Mouse (Mus musculus) heart, embryonic 10.5 days (tissue): ENCODE measurements around the gene Ifit1bl2. TPM values are rescaled to one million over a fixed set of nuclear protein-coding genes. Genes with fewer than 3 reads are reported as not detected.
A peak's percentile ranks its signal among the peaks of the same experiment; 100 is the strongest.

Source experiments
- DNase-seq: peaks from one replicate; pipeline ENCODE4 v3.0.0-alpha.2; 2017; ENCODE audit warnings: low spot score
- H3K27ac ChIP-seq: fragments of 300-500 bp; sonication (generic); 2 replicates; pipeline ENCODE4 v1.5.1; 2016; ENCODE audit warnings: mild to moderate bottlenecking
- H3K27me3 ChIP-seq: fragments of 300-500 bp; sonication (generic); 2 replicates; pipeline ENCODE4 v1.6.1; 2016; ENCODE audit warnings: mild to moderate bottlenecking; ENCODE audit not compliant: poor library complexity, insufficient read depth, severe bottlenecking
- H3K36me3 ChIP-seq: fragments of 300-500 bp; sonication (generic); 2 replicates; pipeline ENCODE4 v1.6.1; 2016; ENCODE audit warnings: mild to moderate bottlenecking, moderate library complexity
- H3K4me1 ChIP-seq: fragments of 300-500 bp; sonication (generic); 2 replicates; pipeline ENCODE4 v1.6.1; 2016; ENCODE audit warnings: mild to moderate bottlenecking
- H3K4me3 ChIP-seq: fragments of 300-500 bp; sonication (generic); 2 replicates; pipeline ENCODE4 v1.5.1; 2016; ENCODE audit warnings: mild to moderate bottlenecking, moderate library complexity
- H3K9me3 ChIP-seq: fragments of 300-500 bp; sonication (generic); 2 replicates; pipeline ENCODE4 v1.6.1; 2016; ENCODE audit warnings: mild to moderate bottlenecking, moderate library complexity
- WGBS: fragments of 180-500 bp; shearing (Covaris S2); methylation state at CpG from one replicate; pipeline ENCODE4 v1.1.7; 2016; 5-methylcytosine and 5-hydroxymethylcytosine counted together
- polyA plus RNA-seq: library from polyadenylated mRNA; unstranded; fragments of >200 nt; fragmentation: Nextera tagmentation; extraction: Ambion mirVana; gene quantifications from 2 replicates; pipeline ENCODE4 v1.2.1, GENCODE M21; 2016

Gene Ifit1bl2
- polyA plus RNA-seq, 1 experiment from 2014 or later, result 0.38 TPM

DNA sequence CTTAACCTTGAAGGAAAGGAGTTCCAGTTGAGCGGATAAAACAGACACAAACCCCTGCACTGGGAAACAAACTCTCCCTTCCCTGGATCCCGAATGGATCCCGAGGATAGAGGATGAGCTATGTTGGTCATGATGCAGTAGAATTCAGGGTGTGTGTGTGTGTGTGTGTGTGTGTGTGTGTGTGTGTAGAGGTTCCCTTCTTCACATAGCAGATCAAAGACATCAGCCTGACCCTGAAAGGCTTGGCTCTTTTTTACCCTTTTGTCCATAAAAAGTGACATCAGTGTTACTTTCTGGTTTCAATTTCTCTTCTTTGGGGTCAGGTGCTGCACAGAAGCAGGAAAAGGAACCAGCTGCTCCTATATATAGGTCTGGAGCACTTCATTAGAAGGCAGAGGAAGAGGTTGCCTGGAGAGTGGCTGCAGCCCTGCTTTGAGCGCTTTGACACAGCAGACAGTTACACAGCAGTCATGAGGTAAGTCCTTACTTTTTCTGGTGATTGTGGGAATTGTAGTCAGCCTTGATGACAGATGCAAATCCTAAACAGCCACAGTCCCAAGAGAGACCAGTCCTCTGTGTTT, 70.6 kb downstream of the Ifit1bl2 start:
- H3K27ac ChIP-seq, result no peak overlapping the region
- DNase-seq, result peak; percentile 60

DNA sequence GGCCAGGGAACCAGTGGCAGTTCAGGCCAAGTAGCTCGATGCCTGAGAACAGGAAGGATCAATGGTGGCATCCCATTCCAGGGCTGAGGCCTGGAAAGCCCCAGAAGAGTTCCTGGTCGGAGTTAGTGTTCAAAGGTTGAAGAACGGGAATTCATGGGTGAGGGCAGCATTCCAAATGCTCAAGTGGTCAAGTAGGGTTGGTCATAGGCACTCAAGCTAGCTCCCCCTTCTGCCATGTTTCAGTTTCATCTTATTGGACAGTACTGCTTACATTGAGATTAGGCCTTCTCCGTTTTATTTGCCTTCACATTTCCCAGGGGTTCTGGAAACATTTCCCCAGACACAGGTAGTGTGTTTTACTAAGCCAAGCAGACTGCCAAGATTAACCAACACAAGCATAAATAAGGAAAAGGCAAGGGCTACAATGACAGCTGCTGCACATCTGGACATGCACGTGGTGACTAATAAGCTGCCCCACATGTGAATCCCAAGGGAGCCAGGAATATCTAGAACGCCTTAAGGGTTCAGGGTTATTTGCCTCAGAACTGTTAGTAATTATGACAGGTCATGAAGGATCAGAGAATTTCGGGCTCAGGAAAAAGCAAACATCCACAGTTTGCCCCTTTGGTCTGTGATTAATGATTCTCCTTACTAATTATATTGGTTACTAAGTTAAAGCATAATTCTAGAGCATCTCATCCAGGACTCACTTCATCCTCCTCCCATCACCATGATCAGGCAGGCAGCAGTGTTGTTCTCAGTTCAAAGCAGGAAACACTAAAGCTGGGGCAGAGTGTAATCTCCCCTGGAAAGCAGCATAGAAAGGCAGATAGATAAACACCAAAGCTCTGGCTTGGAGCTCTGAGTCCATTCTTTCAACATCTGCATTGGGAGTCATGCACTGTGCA, 71.3 kb downstream of the Ifit1bl2 start:
- no peaks in the 10 kb centered on the region for H3K9me3 ChIP-seq

More for the DNA sequence above, 70.6 kb downstream of the Ifit1bl2 start:
- no peaks in the 10 kb centered on the region for H3K27me3 ChIP-seq
- H3K4me1 ChIP-seq, result peaks cover 9% of the 10 kb centered on the region; the same call in 1 of the 2 replicates
- H3K9me3 ChIP-seq, result no peaks in the 10 kb centered on the region
- H3K4me3 ChIP-seq, result no peak overlapping the region
- H3K36me3 ChIP-seq, result peaks cover 3% of the 10 kb centered on the region; the same call in 1 of the 2 replicates
- WGBS, result 63% methylated on average over 4 of the region's 4 CpGs

More for the DNA sequence above, 71.3 kb downstream of the Ifit1bl2 start:
- H3K27me3 ChIP-seq, result no peaks in the 10 kb centered on the region
- no peak overlapping the region for H3K27ac ChIP-seq
- DNase-seq, result no peak
- H3K36me3 ChIP-seq, result peaks cover 3% of the 10 kb centered on the region; the same call in 1 of the 2 replicates
- no peak overlapping the region for H3K4me3 ChIP-seq
- 84% methylated on average over 7 of the region's 7 CpGs for WGBS
- H3K4me1 ChIP-seq, result peaks cover 9% of the 10 kb centered on the region; the same call in 1 of the 2 replicates

Other genes starting within 250 kb of the Ifit1bl2 start
- 2.5 and 3.0 TPM in 2 replicates for gene Ch25h, start 165.6 kb downstream of the Ifit1bl2 start, polyA plus RNA-seq
- 32.3 and 39.3 TPM in 2 replicates for gene Lipa, start 113.3 kb downstream of the Ifit1bl2 start, polyA plus RNA-seq
- gene Ifit2, start 90.0 kb downstream of the Ifit1bl2 start, polyA plus RNA-seq, result 4.7 and 5.3 TPM in 2 replicates
- 0.16 and 0.21 TPM in 2 replicates for gene Ifit3, start 57.2 kb downstream of the Ifit1bl2 start, polyA plus RNA-seq
- 0.94 and 1.1 TPM in 2 replicates for gene Ifit1bl1, start 38.8 kb downstream of the Ifit1bl2 start, polyA plus RNA-seq
- 0.07 TPM in 1 of 2 replicates, not detected in the other for gene Ifit3b, start 32.8 kb downstream of the Ifit1bl2 start, polyA plus RNA-seq
- 0.10 and 0.15 TPM in 2 replicates for gene Ifit1, start 128 bp upstream of the Ifit1bl2 start, polyA plus RNA-seq
- gene Slc16a12, start 106.5 kb upstream of the Ifit1bl2 start, polyA plus RNA-seq, result 19.3 and 35.1 TPM in 2 replicates
- 7.7 and 8.8 TPM in 2 replicates for gene Pank1, start 238.7 kb upstream of the Ifit1bl2 start, polyA plus RNA-seq